Mouse (Mus musculus) forebrain, embryonic 16.5 days (tissue): ENCODE measurements at regions not wholly inside any gene's neighbourhood (a gene's known extent, or its start where the extent isn't known, plus 50 kb on each side); places are given as distances from the start of the nearest gene placed in this dataset.

Experiments
- ATAC-seq: fragments of 200-750 bp; cut with Nextera tagmentation; 2 replicates; pipeline ENCODE4 v1.8.0; 2017; ENCODE audit warnings: mild to moderate bottlenecking, moderate library complexity
- H3K27ac ChIP-seq: fragments of 300-500 bp; sonication (generic); 2 replicates; pipeline ENCODE4 v1.5.1; 2014; ENCODE audit warnings: low read length, control low read depth
- H3K27me3 ChIP-seq: fragments of 300-500 bp; sonication (generic); replicated peaks from 2 replicates; pipeline ENCODE4 v1.6.1; 2014; ENCODE audit warnings: low read length; ENCODE audit not compliant: control insufficient read depth, insufficient read depth
- H3K36me3 ChIP-seq: fragments of 300-500 bp; sonication (generic); 2 replicates; pipeline ENCODE4 v1.6.1; 2014; ENCODE audit not compliant: control insufficient read depth, insufficient read depth
- H3K4me1 ChIP-seq: fragments of 300-500 bp; sonication (generic); replicated peaks from 2 replicates; pipeline ENCODE4 v1.6.1; 2014; ENCODE audit warnings: low read length; ENCODE audit not compliant: control insufficient read depth, insufficient read depth
- H3K4me2 ChIP-seq: fragments of 300-500 bp; sonication (generic); 2 replicates; pipeline ENCODE4 v1.6.1; 2014; ENCODE audit warnings: mild to moderate bottlenecking, low read length, control low read depth
- H3K4me3 ChIP-seq: fragments of 300-500 bp; sonication (generic); replicated peaks from 2 replicates; pipeline ENCODE4 v1.5.1; 2014; ENCODE audit warnings: mild to moderate bottlenecking, low read length, control low read depth
- H3K9ac ChIP-seq: fragments of 300-500 bp; sonication (generic); replicated peaks from 2 replicates; pipeline ENCODE4 v1.6.1; 2014; ENCODE audit warnings: low read depth, low read length, control low read depth
- H3K9me3 ChIP-seq: fragments of 300-500 bp; sonication (generic); 2 replicates; pipeline ENCODE4 v1.6.1; 2016; ENCODE audit warnings: low read length; ENCODE audit not compliant: control insufficient read depth
- WGBS: fragments of 180-500 bp; shearing (Covaris S2); extraction: QIAGEN DNeasy Blood & Tissue Kit; methylation state at CpG from one replicate; pipeline ENCODE4 v1.1.7; 2014; 5-methylcytosine and 5-hydroxymethylcytosine counted together

DNA sequence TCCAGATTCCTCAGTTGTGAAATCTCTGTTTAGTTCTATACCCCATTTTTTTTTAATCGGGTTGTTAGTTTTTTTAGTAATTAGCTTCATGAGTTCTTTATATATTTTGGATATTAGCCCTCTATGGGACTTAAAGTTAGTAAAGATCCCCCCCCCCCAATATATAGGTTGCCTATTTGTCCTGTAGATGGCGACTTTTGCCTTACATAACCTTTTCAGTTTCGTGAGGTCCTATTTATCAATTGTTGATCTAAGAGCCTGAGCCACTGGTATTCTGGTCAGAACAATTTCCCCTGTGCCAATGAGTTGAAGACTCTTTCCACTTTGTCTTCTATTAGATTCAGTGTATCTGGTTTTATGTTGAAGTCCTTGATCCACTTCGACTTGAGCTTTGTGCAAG, 80.0 kb upstream of the Hpgds start:
- Histone ChIP-seq H3K4me2 (no peak overlapping the region), H3K36me3 (no peaks in the 10 kb centered on the region), H3K27me3 (no peaks in the 10 kb centered on the region), H3K4me3 (no peak overlapping the region), H3K9me3 (no peaks in the 10 kb centered on the region), H3K4me1 (no peaks in the 10 kb centered on the region), H3K27ac (no peak overlapping the region), H3K9ac (no peak overlapping the region)
- WGBS = 73% methylated on average over 4 of the region's 4 CpGs
- ATAC-seq = no peak

DNA sequence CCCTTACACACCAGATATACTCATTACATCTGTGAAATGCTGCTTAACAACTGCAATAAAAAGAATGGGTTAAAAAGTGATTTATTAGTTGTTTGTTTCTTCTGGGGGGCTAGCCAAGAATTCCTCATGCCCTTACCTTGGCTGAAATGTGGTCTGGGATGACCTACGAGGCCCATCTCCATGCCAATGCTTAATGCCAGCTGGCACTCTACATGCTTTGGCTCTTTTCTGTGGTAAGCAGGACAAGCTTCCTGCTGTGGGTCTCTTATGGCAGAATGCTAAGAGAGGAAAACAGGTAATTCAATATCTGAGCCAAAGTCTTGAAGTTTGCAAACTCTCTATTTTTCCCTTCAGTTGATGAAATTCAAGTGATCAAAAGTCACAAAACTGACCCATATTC, 117.9 kb upstream of the Hpgds start:
- ATAC-seq = no peak
- H3K4me1 ChIP-seq = no peaks in the 10 kb centered on the region
- WGBS = 84% methylated on average over 1 of the region's 1 CpGs

DNA sequence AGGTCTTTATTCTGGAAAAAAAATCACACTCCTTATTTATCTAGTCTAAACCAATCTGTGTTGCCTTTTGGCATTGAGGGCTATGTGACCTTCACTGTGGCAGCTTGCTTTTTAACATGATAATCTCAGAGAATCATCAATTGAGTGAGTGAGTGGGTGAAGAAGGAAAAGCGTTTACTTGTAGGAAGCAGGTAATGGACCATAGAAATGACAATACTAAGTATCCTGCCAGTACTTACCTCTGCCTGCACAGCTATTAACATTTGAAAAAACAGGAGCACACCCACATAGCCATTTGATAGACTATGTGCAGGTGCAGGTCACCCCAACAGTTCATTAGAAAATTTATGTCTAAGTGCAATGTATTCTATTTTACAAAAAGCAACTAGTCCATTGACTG, 110.2 kb upstream of the C130060K24Rik start:
- Histone ChIP-seq H3K27ac (no peak overlapping the region), H3K36me3 (no peaks in the 10 kb centered on the region), H3K9ac (no peak overlapping the region), H3K4me2 (no peak overlapping the region), H3K27me3 (no peaks in the 10 kb centered on the region), H3K4me1 (no peaks in the 10 kb centered on the region), H3K4me3 (no peak overlapping the region), H3K9me3 (no peaks in the 10 kb centered on the region)
- no peak for ATAC-seq
- WGBS = 89% methylated on average over 1 of the region's 1 CpGs

More for the DNA sequence above, 117.9 kb upstream of the Hpgds start:
- H3K9me3 ChIP-seq = no peaks in the 10 kb centered on the region
- no peak overlapping the region for H3K4me3 ChIP-seq
- no peak overlapping the region for H3K27ac ChIP-seq
- H3K4me2 ChIP-seq = no peak overlapping the region
- H3K36me3 ChIP-seq = no peaks in the 10 kb centered on the region
- H3K9ac ChIP-seq = no peak overlapping the region
- H3K27me3 ChIP-seq = no peaks in the 10 kb centered on the region

DNA sequence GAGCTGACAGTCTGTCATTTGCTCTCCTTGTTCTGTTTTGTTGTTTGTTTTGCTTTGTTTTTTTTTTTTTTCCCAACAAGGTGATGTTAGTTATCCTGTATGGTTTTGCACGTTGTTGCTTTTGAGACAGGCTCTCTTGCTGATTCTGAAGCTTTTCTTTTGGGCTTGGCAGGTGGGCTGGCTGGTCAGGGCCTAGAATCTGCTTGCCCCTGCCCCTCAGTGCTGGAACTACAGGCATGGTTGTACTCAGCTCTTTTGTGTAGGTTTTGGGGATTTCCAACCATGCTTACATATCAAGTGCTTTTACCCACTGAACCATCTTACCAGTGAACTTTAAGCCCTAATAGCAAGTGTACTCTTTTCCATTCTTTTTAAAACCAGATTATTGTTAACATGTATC, 70.7 kb upstream of the C130060K24Rik start:
- Histone ChIP-seq H3K27ac (no peak overlapping the region), H3K9ac (no peak overlapping the region), H3K4me2 (no peak overlapping the region), H3K27me3 (no peaks in the 10 kb centered on the region), H3K4me1 (peaks cover 4% of the 10 kb centered on the region), H3K9me3 (peaks cover 3% of the 10 kb centered on the region; the same call in 1 of the 2 replicates), H3K4me3 (no peak overlapping the region), H3K36me3 (no peaks in the 10 kb centered on the region)
- no peak for ATAC-seq
- WGBS = 5% methylated on average over 1 of the region's 1 CpGs

DNA sequence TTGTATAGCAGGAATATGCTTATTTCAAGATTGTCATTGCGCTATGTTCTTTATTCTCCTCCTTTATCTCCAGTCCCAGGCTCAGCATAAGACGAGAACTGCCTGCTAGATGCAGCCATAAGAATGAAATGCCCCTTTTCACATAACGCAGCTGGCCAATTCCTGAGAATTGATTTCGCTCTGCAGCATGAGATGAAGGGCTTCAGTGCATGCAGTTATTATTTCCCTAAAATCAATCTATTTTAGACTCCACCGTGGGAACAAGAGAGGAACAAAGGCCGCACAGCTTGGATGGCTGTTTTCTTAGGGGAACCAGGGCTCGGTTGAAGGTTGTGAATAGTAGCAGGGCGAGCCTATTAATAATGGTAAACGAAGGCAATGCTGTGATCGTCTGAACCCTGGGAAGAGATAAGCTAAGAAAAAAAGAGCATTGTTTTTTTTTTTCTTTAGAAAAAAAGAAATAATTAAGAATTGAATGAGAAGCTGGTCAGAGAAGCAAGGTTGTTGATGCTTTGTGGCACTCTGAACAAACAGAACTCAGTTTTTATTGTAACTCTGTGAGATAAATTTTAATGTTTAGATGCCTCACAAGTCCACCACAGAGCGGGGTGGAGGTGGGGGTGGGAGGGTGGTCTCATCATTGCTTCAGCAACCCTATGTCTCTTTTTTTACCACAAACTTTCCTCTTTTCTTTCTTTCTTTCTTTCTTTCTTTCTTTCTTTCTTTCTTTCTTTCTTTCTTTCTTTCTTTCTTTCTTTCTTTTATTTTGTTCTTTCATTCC, 69.9 kb upstream of the C130060K24Rik start:
- Histone ChIP-seq H3K4me1 (peaks cover 4% of the 10 kb centered on the region), H3K4me3 (no peak overlapping the region), H3K27me3 (no peaks in the 10 kb centered on the region), H3K4me2 (peak overlapping the region; percentile 34), H3K9ac (peak overlapping the region; percentile 25; the same call in 1 of the 2 replicates), H3K36me3 (no peaks in the 10 kb centered on the region), H3K9me3 (peaks cover 3% of the 10 kb centered on the region; the same call in 1 of the 2 replicates), H3K27ac (no peak overlapping the region; the same call in 1 of the 2 replicates)
- ATAC-seq = peak; percentile 65
- WGBS = 12% methylated on average over 11 of the region's 11 CpGs

DNA sequence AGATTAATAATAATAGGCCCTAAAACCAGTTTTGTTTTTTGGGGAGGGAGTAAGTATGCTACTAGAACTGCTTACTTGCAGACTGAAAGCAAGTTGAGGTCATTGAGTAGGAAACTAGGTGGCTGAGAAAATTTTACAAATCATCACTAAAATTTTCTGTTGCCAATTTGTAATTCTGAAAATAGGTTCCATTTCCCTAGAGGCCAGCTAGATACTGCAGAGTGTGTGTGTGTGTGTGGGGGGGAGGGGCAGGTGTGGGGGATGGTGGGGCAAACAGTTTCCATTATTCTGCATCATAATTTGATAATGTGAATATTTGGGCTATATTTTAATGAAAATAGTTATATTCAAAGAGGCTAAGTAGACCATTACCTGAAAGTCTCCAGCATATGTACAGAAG, 69.1 kb upstream of the C130060K24Rik start:
- Histone ChIP-seq H3K4me3 (no peak overlapping the region), H3K4me1 (peaks cover 4% of the 10 kb centered on the region), H3K27me3 (no peaks in the 10 kb centered on the region), H3K36me3 (no peaks in the 10 kb centered on the region), H3K9ac (no peak overlapping the region), H3K9me3 (peaks cover 3% of the 10 kb centered on the region; the same call in 1 of the 2 replicates), H3K4me2 (no peak overlapping the region), H3K27ac (no peak overlapping the region)
- ATAC-seq = no peak
